Mouse (Mus musculus) bone marrow, adult 2 months (tissue): ENCODE results near the gene Wbp1l.

Experiments used
- CTCF ChIP-seq: fragments of 200-500 bp; IDR thresholded peaks from 2 replicates; pipeline ENCODE4 v1.5.1; 2011; ENCODE audit warnings: low read length, control low read depth; ENCODE audit not compliant: control insufficient read depth, insufficient read depth
- POLR2A ChIP-seq: fragments of 200-500 bp; IDR thresholded peaks from 2 replicates; pipeline ENCODE4 v1.6.1; 2011; ENCODE audit warnings: low read depth, mild to moderate bottlenecking, control low read depth, low read length, borderline replicate concordance; ENCODE audit not compliant: control insufficient read depth

DNA sequence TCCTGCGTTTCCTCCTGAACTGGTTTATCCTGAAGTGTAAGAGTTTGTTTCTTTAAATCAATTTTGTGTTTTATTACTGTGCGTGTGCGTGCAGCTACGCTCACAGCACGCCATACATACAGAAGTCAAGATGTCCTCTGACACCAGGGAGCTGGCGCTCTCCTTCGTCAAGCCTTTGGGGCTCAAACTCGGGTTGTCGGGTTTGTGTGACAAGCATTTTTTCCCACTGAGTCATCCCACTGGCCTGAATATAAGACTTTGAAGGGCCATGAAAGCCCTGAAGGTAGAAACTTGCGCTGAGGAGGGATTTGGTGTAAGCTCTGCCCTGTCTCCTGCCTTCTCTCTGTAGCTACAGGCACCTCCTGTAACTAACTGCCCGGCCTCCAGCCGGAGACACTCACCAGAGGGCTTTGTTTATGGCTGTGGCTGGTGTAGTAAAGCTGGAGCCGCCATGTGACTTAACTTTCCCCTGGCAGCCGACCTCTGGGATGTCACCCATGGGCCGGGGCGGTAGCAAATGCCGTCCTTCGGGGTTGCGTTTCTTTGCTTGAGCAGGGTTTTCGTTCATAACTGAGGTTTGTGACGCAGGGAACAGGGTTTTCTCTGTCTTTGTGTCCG is 43.4 kb downstream of the Wbp1l start:
- TF ChIP-seq CTCF (no peak), POLR2A (no peak)
